Mouse (Mus musculus) heart, embryonic 12.5 days (tissue): Measurements from ENCODE around the gene Rad23b. TPM values are rescaled to one million over a fixed set of nuclear protein-coding genes. Genes with fewer than 3 reads are reported as not detected.
A peak's percentile ranks its signal among the peaks of the same experiment; 100 is the strongest.
"Not testable (repeated sequence)": the region's sequence is repeated elsewhere in the genome, so short reads cannot be mapped to it uniquely, and the experiment has no call there.

Experiments used
- ATAC-seq: fragments of 200-750 bp; cut with Nextera tagmentation; 2 replicates; pipeline ENCODE4 v1.8.0; 2017; ENCODE audit warnings: moderate TSS enrichment, moderate library complexity; ENCODE audit not compliant: insufficient number of reproducible peaks, low FRiP score
- H3K27ac ChIP-seq: fragments of 300-500 bp; sonication (generic); 2 replicates; pipeline ENCODE4 v1.5.1; 2016; ENCODE audit warnings: mild to moderate bottlenecking, moderate library complexity; ENCODE audit not compliant: poor library complexity, severe bottlenecking
- H3K27me3 ChIP-seq: fragments of 300-500 bp; sonication (generic); replicated peaks from 2 replicates; pipeline ENCODE4 v1.6.1; 2016; ENCODE audit warnings: mild to moderate bottlenecking, moderate library complexity
- H3K36me3 ChIP-seq: fragments of 300-500 bp; sonication (generic); 2 replicates; pipeline ENCODE4 v1.6.1; 2016; ENCODE audit warnings: mild to moderate bottlenecking, moderate library complexity
- H3K4me1 ChIP-seq: fragments of 300-500 bp; sonication (generic); replicated peaks from 2 replicates; pipeline ENCODE4 v1.6.1; 2016; ENCODE audit warnings: mild to moderate bottlenecking
- H3K4me2 ChIP-seq: fragments of 300-500 bp; sonication (generic); 2 replicates; pipeline ENCODE4 v1.6.1; 2016; ENCODE audit warnings: mild to moderate bottlenecking, moderate library complexity
- H3K4me3 ChIP-seq: fragments of 300-500 bp; sonication (generic); 2 replicates; pipeline ENCODE4 v1.5.1; 2016; ENCODE audit warnings: mild to moderate bottlenecking
- H3K9ac ChIP-seq: fragments of 300-500 bp; sonication (generic); 2 replicates; pipeline ENCODE4 v1.6.1; 2016; ENCODE audit warnings: mild to moderate bottlenecking, moderate library complexity
- H3K9me3 ChIP-seq: fragments of 300-500 bp; sonication (generic); replicated peaks from 2 replicates; pipeline ENCODE4 v1.6.1; 2016; ENCODE audit warnings: mild to moderate bottlenecking, moderate library complexity
- WGBS: fragments of 180-500 bp; shearing (Covaris S2); methylation state at CpG from one replicate; pipeline ENCODE4 v1.1.7; 2016; 5-methylcytosine and 5-hydroxymethylcytosine counted together
- polyA plus RNA-seq: library from polyadenylated mRNA; unstranded; fragments of >200 nt; fragmentation: Nextera tagmentation; extraction: Ambion mirVana; gene quantifications from 2 replicates; pipeline ENCODE4 v1.2.1, GENCODE M21; 2016

Gene Rad23b
- 82.3 and 83.0 TPM in 2 replicates for polyA plus RNA-seq

GRCm38 (mm10) chr4:55349452-55350218, at the start of gene Rad23b:
TSS of gene Rad23b (plus strand) at chr4:55350043.
- peak within 1 kb of the TSS; percentile 95 for H3K27ac ChIP-seq
- H3K9me3 ChIP-seq = no peaks in the 10 kb centered on the region
- ATAC-seq = peak; percentile 98
- WGBS = under 1% methylated on average over 77 of the region's 77 CpGs
- H3K9ac ChIP-seq = peak within 1 kb of the TSS; percentile 96
- peak within 1 kb of the TSS; percentile 78 for H3K4me2 ChIP-seq
- H3K27me3 ChIP-seq = no peaks in the 10 kb centered on the region
- peaks cover 32% of the 10 kb centered on the region for H3K4me1 ChIP-seq
- 0 out of 2 replicates have a peak, but pooled peaks cover 2% of the 10 kb centered on the region for H3K36me3 ChIP-seq
- peak within 1 kb of the TSS; percentile 92 for H3K4me3 ChIP-seq

- Histone ChIP-seq H3K4me2 (no peak overlapping the region), H3K9me3 (peaks cover 14% of the 10 kb centered on the region; the same call in 1 of the 2 replicates), H3K27me3 (no peaks in the 10 kb centered on the region), H3K36me3 (no peaks in the 10 kb centered on the region), H3K9ac (no peak overlapping the region), H3K4me3 (no peak overlapping the region), H3K27ac (no peak overlapping the region), H3K4me1 (no peaks in the 10 kb centered on the region)
- no peak for ATAC-seq
- 74% methylated on average over 5 of the region's 5 CpGs for WGBS
Observed at GRCm38 (mm10) chr4:55304121-55304520, 45.7 kb upstream of the Rad23b start.

GRCm38 (mm10) chr4:55306636-55307035, 43.2 kb upstream of the Rad23b start:
- no peaks in the 10 kb centered on the region for H3K36me3 ChIP-seq
- H3K9me3 ChIP-seq = peaks cover 14% of the 10 kb centered on the region; the same call in 1 of the 2 replicates
- H3K4me2 ChIP-seq = no peak overlapping the region
- no peak overlapping the region for H3K4me3 ChIP-seq
- WGBS = 67% methylated on average over 4 of the region's 4 CpGs
- H3K9ac ChIP-seq = no peak overlapping the region
- no peak for ATAC-seq
- H3K27me3 ChIP-seq = no peaks in the 10 kb centered on the region
- no peaks in the 10 kb centered on the region for H3K4me1 ChIP-seq
- H3K27ac ChIP-seq = no peak overlapping the region

DNA sequence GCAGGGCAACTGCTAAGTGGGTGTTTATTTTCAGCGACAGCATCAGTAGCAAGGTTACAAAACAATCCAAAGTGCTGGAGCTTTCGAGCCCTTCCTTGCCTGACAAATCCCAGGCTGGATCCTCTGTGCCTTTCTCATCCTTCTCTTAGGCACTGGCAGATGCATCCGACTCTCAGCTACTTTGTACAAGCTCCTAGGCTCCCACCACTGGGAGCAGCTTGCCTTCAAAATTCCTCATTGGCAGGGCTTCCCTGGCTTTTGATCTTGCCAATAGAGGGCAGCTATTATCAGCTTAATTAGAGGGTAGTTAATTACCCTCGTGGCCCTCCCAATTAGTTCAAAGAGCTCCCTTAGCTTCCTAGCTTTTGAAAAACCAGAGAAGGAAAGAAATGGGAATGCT, 33.1 kb upstream of the Rad23b start:
- H3K36me3 ChIP-seq = no peaks in the 10 kb centered on the region
- no peak overlapping the region for H3K4me2 ChIP-seq
- WGBS = 35% methylated on average over 4 of the region's 4 CpGs
- no peak overlapping the region for H3K9ac ChIP-seq
- no peaks in the 10 kb centered on the region for H3K9me3 ChIP-seq
- no peaks in the 10 kb centered on the region for H3K27me3 ChIP-seq
- H3K4me1 ChIP-seq = no peaks in the 10 kb centered on the region
- H3K27ac ChIP-seq = no peak overlapping the region
- ATAC-seq = no peak
- H3K4me3 ChIP-seq = no peak overlapping the region

- not testable (repeated sequence) for H3K36me3 ChIP-seq, H3K4me2 ChIP-seq, H3K27ac ChIP-seq, H3K9me3 ChIP-seq, H3K9ac ChIP-seq, H3K27me3 ChIP-seq, ATAC-seq, H3K4me3 ChIP-seq, H3K4me1 ChIP-seq
- 92% methylated on average over 9 of the region's 9 CpGs for WGBS
Observed at GRCm38 (mm10) chr4:55318350-55318749, 31.5 kb upstream of the Rad23b start.

DNA sequence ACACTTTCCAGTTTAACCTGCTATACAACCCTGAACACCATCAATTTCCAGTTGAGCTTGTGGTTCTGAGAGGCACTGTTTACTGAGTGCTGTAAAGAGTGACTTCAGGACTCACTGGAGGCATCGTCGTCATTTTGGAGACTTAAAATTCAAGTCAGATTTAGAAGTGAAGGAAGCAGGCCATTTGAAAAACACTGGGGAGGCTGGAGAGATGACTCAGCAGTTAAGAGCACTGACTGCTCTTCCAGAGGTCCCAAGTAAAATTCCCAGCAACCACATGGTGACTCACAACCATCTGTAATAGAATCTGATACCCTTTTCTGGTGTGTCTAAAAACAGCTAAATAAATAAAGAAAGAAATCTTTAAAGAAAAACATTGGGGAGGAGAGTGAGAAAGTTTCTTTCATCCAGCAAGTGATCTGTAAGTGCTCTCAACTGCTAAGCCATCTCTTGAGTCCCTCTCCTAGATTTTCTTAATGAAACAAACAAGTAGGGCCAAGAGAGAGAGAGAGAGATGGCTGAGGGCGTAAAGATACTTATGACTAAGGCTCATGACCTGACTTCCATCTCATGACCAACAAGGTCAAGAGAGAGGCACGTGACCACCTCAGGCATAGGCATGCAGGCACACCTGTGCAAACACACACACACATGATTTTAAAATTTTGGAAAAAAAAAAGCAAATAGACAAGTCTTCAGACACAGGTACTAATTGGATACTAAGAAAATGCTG, 23.9 kb upstream of the Rad23b start:
- H3K4me2 ChIP-seq = no peak overlapping the region
- no peak for ATAC-seq
- H3K36me3 ChIP-seq = no peaks in the 10 kb centered on the region
- H3K4me1 ChIP-seq = peaks cover 7% of the 10 kb centered on the region; the same call in 1 of the 2 replicates
- no peak overlapping the region for H3K27ac ChIP-seq
- peaks cover 3% of the 10 kb centered on the region; the same call in 1 of the 2 replicates for H3K9me3 ChIP-seq
- no peak overlapping the region for H3K4me3 ChIP-seq
- H3K9ac ChIP-seq = no peak overlapping the region
- WGBS = 61% methylated on average over 4 of the region's 4 CpGs
- no peaks in the 10 kb centered on the region for H3K27me3 ChIP-seq

- Histone ChIP-seq H3K4me3 (no peak overlapping the region), H3K27ac (no peak overlapping the region), H3K4me1 (peaks cover 11% of the 10 kb centered on the region), H3K4me2 (no peak overlapping the region), H3K36me3 (no peaks in the 10 kb centered on the region), H3K9ac (no peak overlapping the region), H3K9me3 (peaks cover 3% of the 10 kb centered on the region; the same call in 1 of the 2 replicates), H3K27me3 (no peaks in the 10 kb centered on the region)
- 66% methylated on average over 4 of the region's 4 CpGs for WGBS
- no peak for ATAC-seq
Observed at GRCm38 (mm10) chr4:55327508-55327907, 22.3 kb upstream of the Rad23b start.

- Histone ChIP-seq H3K36me3 (no peaks in the 10 kb centered on the region), H3K27ac (no peak overlapping the region), H3K9me3 (peaks cover 3% of the 10 kb centered on the region; the same call in 1 of the 2 replicates), H3K4me1 (peaks cover 11% of the 10 kb centered on the region), H3K4me3 (no peak overlapping the region), H3K4me2 (no peak overlapping the region), H3K9ac (no peak overlapping the region), H3K27me3 (no peaks in the 10 kb centered on the region)
- no peak for ATAC-seq
- WGBS = 90% methylated on average over 11 of the region's 11 CpGs
Observed at GRCm38 (mm10) chr4:55328471-55328870, 21.4 kb upstream of the Rad23b start.

DNA sequence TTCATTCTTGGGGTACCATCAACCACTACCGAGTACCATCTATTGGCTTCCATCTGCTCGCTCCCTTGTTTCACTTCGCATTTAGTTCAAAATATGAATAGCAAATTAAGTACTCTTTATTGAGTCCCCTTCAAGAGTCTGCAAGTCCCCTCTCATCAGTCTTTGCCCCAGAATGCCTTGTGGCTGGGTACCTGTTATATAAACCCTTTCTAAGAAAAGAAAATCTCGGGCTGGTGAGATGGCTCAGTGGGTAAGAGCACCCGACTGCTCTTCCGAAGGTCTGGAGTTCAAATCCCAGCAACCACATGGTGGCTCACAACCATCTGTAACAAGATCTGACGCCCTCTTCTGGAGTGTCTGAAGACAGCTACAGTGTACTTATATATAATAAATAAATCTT, 20.9 kb upstream of the Rad23b start:
- H3K27ac ChIP-seq, ATAC-seq: not testable (repeated sequence)
- WGBS = 88% methylated on average over 6 of the region's 7 CpGs

GRCm38 (mm10) chr4:55329621-55330346, 20.1 kb upstream of the Rad23b start:
- Histone ChIP-seq H3K36me3 (no peaks in the 10 kb centered on the region), H3K4me3 (no peak overlapping the region), H3K27me3 (no peaks in the 10 kb centered on the region), H3K9ac (no peak overlapping the region), H3K27ac (no peak overlapping the region), H3K4me2 (no peak overlapping the region), H3K9me3 (peaks cover 3% of the 10 kb centered on the region; the same call in 1 of the 2 replicates), H3K4me1 (peaks cover 11% of the 10 kb centered on the region)
- 64% methylated on average over 8 of the region's 8 CpGs for WGBS
- ATAC-seq = no peak

More for the DNA sequence above, 20.9 kb upstream of the Rad23b start:
- peaks cover 11% of the 10 kb centered on the region for H3K4me1 ChIP-seq
- H3K9me3 ChIP-seq, H3K9ac ChIP-seq, H3K4me3 ChIP-seq, H3K36me3 ChIP-seq, H3K4me2 ChIP-seq, H3K27me3 ChIP-seq: not testable (repeated sequence)
